Mouse (Mus musculus) adrenal gland, adult 2 months (tissue): Measurements from ENCODE around the gene Smim5. TPM values are rescaled to one million over a fixed set of nuclear protein-coding genes. Genes with fewer than 3 reads are reported as not detected.

Experiments
- DNase-seq: peaks from one replicate; pipeline ENCODE4 v3.0.0; 2021
- polyA plus RNA-seq: library from polyadenylated mRNA; depleted of rRNA; stranded (reverse); fragments of >200 nt; gene quantifications from 2 replicates; pipeline ENCODE4 v1.2.3, GENCODE M21; 2012; rRNA removed
- total RNA-seq, 2 experiments: library from RNA; stranded (reverse); gene quantifications; 2 replicates each; pipeline ENCODE4 v1.2.3; 2021

Smim5 gene
- total and polyA plus RNA-seq, 3 experiments, result 0.58 to 1.3 (median 0.99) TPM

DNA sequence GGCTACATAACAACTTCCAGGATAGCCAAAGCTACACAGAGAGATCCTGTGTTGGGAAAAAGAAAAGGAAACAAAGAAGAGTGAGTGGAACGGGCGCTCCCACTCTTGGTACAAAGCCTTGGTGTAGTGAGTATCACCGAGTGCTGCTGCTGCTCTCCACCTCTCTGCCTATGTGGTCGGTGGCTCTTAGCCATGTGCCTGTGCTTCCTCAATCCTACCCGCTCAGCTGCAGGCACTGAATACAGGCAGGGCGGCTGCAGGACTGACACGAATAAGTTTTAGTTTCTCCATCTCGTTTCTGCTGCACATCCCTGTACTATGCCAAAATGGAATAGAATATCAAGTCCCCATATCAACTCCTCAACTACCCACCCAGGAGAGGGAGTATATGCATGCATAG lies 29.3 kb downstream of the Smim5 start:
- DNase-seq, result no peak

DNA sequence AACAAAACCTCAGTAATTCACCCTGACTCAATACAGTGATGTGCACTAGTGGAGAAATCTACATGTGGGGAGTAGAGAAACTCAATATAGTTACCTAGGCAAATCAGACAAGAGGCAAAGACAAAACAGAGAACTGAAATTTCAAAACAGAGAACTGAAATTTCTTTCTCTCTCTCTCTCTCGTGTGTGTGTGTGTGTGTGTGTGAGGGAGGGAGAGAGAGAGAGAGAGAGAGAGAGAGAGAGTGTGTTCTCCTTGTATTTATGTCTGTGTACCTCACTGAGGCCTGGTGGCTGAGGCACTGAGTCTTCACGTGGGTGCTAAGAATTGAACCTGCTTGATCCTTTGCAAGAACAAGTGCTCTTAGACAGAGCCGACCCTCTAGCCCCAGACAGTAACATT lies 30.1 kb downstream of the Smim5 start:
- DNase-seq, result no peak

DNA sequence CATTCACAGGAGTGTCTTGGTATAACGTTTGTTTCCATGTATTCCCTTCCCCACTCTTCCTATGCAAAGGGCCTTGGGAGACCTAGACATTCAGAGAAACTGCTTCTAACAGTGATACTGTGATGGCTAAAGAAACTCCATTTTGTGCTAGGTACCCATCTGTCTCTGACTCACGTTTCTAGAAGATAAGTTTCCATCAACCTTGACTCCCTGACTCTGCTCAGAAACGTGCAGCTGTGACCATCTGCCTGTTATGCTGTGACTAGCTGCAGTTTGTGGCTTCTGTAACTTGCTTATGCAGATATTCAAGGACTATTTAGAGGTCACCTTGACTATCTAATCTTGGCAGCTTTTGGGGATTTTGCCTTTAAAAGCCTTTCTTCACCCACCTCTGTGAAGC lies 31.5 kb downstream of the Smim5 start:
- DNase-seq, result no peak

DNA sequence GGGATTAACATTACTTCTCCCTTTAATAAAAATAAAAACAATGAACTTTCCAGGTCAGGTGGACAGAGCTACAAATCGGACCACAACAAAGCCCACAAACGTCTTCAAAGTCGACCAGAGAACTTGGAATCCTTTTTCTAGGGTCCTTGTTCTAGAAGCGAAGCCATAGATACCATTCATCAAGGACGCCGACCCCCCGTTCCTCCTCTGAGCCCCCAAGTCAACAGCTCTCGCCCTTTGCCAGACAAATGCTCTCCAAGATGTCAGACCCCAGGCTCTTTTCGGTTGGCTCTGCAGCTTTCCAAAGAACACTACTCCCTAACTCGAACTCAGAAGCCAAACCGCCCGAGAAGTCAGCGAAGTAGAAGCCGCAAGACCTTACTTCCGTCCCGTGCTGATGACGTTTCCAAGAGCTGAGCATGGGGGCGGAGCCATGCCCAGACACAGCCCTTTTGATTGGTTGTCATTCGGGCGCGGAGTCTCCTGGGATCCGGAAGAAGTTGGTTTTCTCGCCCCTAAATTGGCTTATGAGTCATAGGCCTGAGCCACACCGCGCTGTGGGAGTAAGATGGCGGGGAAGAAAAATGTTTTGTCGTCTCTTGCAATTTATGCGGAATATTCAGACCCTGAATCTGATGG lies 33.5 kb downstream of the Smim5 start, which contains the start of the genes Sap30bp and Recql5:
TSS of gene Sap30bp (plus strand) at position 175 of the 639 bp plus-strand sequence.
TSS of gene Recql5 (minus strand) at position 370 of the 639 bp plus-strand sequence.
- DNase-seq, result peak; percentile 97

DNA sequence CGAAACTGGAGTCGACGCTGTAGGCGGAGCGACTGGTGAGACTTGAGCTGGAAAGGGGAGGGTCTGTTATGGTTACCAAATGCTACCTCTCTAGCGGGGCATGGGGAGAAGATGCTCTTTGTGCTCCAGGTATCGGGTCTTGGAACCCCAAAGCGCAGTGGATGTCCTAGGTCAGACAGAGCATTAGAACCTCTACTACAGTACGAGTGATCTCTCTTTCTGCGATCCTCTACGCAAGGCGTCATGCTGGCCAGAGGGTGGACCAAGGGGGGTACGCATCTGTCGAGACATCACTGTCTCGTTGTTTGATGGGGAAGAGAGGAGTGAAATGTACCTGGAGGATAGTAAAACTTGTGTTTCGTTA lies 34.0 kb downstream of the Smim5 start:
- no peak for DNase-seq

DNA sequence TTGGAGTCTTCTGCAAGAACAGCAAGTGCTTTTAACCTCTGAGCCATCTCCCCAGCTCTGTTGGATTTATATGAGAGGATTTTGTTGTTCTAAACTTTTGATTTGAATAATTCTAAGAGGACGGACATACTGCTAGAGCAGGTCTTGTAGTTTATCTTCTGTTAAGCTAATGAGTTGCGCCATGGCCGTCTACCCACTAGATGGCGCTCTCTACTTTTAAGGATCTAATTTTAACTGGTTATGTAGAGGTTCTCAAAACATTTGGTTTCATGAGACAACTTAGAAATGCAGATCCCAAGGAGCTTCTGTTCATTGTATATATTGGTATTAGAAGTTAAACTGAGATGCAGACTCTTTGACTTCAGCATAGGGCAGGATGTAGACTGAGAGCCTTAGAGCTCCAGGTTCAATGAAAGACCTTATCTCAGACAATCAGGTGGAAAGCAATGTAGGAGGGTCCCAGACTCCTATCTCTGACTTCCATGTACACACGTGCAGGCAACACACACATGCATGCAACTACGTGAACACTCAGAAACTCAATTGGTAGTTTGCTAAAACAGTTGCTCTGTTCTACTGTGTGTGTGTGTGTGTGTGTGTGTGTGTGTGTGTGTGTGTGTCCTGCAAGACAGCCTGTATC lies 40.0 kb downstream of the Smim5 start:
- peak; percentile 41 for DNase-seq

DNA sequence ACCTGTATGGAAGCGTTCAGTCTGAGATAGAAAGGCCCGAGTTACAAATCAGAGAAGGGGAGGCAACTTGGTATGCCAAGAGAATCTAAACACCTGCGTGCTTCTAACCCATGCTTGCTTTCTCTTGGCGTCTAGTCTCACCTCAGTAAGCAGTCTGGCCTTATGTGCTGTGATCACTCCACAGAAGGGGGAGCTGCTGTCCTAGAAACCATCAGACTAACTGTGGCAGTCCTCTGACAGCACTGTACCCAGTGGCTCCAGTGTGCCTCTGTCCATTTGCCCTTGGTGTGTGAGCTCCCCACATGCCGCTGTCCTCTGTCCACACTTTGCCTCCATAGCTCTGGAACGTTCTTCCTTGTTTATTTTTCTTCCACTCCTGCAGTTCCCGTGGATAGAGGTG lies 42.2 kb downstream of the Smim5 start:
- DNase-seq, result no peak

DNA sequence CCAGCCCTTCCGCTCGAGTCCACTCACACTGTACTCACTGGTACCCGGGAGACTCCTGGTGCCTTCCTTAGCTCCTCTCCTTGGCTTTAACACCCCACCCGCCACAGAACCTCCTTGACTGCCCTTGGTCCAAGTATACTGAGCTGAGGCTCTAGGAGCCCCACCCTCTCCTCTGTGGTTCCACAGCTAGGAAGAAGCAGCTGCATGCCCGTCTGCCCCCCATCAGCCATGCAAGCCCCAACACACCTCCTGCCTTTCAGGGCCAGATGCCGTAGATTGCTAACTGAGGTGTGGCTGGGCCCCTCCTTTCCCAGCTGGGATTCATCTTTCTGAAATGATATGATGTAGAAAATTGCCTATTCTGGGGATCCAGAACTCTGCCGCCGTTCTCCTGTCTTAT lies 45.5 kb downstream of the Smim5 start:
- no peak for DNase-seq

DNA sequence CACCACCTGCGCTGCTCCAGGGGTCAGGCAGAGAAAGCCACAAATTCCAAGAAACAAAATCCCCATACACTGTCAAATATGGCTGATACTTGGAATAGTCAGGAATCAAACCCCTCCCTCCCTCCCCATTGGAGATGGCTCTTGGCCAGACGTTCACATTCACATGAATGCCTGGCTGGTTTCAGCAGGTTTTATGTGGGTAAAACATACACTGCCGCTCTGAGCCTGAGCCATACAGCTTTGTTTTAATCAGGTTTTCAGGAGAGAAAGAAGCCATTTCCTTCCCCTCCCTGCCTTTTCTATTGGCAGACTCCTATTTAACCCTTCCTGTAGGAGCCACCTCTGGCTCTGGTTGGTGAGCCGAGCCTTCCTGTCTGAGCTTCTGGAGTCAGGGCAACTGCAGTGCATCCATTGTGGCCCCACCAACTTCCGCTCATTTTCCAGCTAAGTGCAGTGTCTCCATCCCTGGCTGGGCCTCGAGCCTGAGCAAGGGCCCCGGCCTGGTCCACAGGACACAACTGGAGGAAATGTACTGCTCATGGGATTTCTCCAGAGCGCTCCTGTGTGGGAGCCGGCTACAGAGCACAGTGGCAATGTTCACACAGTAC lies 46.6 kb downstream of the Smim5 start:
- DNase-seq, result no peak

DNA sequence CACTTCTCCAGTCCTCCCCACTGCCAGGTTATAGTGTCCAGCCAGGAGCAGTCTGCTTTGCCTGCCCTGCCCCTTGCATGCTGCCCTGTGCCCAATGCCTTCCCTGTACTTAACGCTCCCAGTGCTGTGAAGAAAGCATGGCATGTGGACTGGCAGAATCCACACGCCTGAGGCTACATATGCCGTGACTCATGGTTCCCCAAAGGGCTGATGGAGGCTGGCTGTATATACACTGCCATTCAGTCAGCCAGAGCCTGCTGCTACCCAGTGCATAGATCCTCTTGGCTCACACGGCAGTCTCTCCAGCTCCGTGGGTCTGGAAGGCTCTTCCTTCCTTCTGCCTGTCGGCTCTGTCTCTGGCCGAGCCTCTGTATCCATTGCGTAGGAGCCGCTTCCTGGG lies 48.5 kb downstream of the Smim5 start:
- DNase-seq, result no peak

DNA sequence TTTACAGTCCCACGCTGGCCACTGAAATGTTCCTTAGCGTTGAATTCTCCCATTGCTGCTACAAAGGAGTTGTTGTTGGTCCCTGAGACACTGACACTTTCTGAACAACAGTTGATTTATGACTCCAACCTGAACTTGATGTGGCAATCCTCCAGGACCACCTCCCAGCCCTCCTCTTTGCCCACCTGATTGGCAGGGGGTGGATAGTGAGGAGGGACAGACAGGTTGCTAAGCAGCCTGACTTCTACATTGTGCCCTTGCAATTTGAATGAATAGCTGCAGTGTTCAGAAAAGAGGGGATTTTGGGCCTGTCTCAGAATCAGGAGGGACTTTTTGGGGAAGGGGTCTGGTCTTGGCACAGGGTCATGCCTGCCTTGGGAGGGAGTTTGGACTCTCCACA lies 51.0 kb downstream of the Smim5 start:
- DNase-seq, result no peak

DNA sequence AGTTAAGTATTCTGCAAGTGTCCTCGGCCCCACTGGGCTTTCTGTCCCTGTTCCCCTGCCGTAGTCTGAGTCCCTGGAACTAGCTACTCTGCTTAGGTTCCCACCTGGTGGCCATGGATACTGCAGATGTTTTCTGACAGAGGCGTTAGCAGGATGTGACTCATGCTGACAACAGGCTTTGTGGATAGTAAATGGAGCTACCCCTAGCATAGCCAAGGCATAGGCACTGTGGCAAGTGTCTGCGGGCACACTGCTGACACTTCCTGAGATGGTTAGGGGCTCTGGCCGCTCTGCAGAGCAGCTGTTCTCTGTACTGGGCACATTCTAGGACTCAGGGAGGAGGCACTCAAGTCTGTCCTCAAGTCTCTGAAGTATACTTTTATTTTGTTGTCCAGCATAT lies 54.9 kb downstream of the Smim5 start:
- DNase-seq, result no peak

DNA sequence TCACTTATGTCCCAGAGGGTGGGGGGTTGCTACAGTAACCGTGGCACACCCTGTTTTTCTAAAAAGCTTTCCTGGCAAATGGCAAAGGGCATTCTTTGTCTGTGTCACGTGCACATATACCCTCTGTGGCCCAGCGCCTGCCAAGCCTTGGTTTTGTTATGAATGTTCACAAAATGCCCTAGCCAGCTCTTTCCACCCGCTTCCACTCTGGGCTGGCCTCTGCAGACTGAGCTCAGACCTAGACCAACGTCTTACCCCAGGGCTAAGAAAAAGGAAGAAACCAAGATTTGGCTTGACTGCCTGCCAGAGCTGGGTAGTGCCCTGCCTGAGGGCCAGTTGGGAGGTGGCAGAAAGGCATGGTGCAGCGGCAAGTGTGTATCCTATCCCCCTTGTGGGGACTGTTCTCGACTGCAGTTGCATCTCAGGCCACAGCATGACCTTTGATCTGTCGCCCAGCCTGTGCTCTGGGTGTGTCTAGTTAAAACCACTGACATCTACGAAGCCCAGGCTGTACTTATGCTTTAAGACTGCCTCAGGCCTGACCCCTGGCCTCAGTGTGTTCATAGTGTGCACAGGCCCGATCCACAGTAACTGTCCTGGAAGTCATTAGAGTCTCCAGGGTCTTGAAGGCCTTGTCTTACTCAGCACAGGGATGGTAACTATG lies 55.6 kb downstream of the Smim5 start:
- peak; percentile 28 for DNase-seq

Other genes starting within 250 kb of the Smim5 start
- 100 to 1,000 TPM; 136 to 162 TPM for gene Grb2, start 191.4 kb upstream of the Smim5 start, total RNA-seq
- 41.2 and 50.8 TPM in 2 replicates for gene Grb2, start 191.4 kb upstream of the Smim5 start, polyA plus RNA-seq
- gene Tmem94, start 134.5 kb upstream of the Smim5 start, total RNA-seq, result 10 to 100 TPM; 70.6 to 85.9 TPM
- gene Tmem94, start 134.5 kb upstream of the Smim5 start, polyA plus RNA-seq, result 158 and 165 TPM in 2 replicates
- gene Caskin2, start 86.3 kb upstream of the Smim5 start, total RNA-seq, result 10 to 100 TPM; 53.7 to 64.2 TPM
- gene Caskin2, start 86.3 kb upstream of the Smim5 start, polyA plus RNA-seq, result 110 and 114 TPM in 2 replicates
- 10 to 100 TPM; 15.8 to 20.7 TPM for gene Tsen54, start 85.2 kb upstream of the Smim5 start, total RNA-seq
- 43.9 and 61.6 TPM in 2 replicates for gene Tsen54, start 85.2 kb upstream of the Smim5 start, polyA plus RNA-seq
- gene Llgl2, start 75.9 kb upstream of the Smim5 start, total RNA-seq, result 10 to 100 TPM in 1 of 2 experiments, 1 to 10 TPM in 1; 7.6 to 13.1 TPM
- 24.4 and 29.5 TPM in 2 replicates for gene Llgl2, start 75.9 kb upstream of the Smim5 start, polyA plus RNA-seq
- under 1 TPM in 1 of 2 experiments, not detected in 1; 0.35 TPM for gene Myo15b, start 41.6 kb upstream of the Smim5 start, total RNA-seq
- gene Myo15b, start 41.6 kb upstream of the Smim5 start, polyA plus RNA-seq, result 0.13 and 0.47 TPM in 2 replicates
- not detected for gene Smim6, start 12.1 kb downstream of the Smim5 start, total RNA-seq
- not detected in 2 replicates for gene Smim6, start 12.1 kb downstream of the Smim5 start, polyA plus RNA-seq
- 10 to 100 TPM; 31.8 to 44.5 TPM for gene Sap30bp, start 33.3 kb downstream of the Smim5 start, total RNA-seq
- 31.4 and 33.8 TPM in 2 replicates for gene Sap30bp, start 33.3 kb downstream of the Smim5 start, polyA plus RNA-seq
- 10 to 100 TPM; 20.8 to 28.3 TPM for gene Recql5, start 33.5 kb downstream of the Smim5 start, total RNA-seq
- gene Recql5, start 33.5 kb downstream of the Smim5 start, polyA plus RNA-seq, result 22.4 and 25.4 TPM in 2 replicates
- gene Itgb4, start 74.7 kb downstream of the Smim5 start, total RNA-seq, result 1 to 10 TPM; 2.1 to 4.3 TPM
- gene Itgb4, start 74.7 kb downstream of the Smim5 start, polyA plus RNA-seq, result 3.9 and 4.8 TPM in 2 replicates
- 10 to 100 TPM; 30.6 to 45.6 TPM for gene Galk1, start 112.8 kb downstream of the Smim5 start, total RNA-seq
- 68.6 and 71.3 TPM in 2 replicates for gene Galk1, start 112.8 kb downstream of the Smim5 start, polyA plus RNA-seq
- 100 to 1,000 TPM; 270 to 363 TPM for gene H3f3b, start 128.0 kb downstream of the Smim5 start, total RNA-seq
- 76.2 and 92.7 TPM in 2 replicates for gene H3f3b, start 128.0 kb downstream of the Smim5 start, polyA plus RNA-seq
- gene Unk, start 130.4 kb downstream of the Smim5 start, total RNA-seq, result 10 to 100 TPM; 20.2 to 21.2 TPM
- gene Unk, start 130.4 kb downstream of the Smim5 start, polyA plus RNA-seq, result 46.0 and 58.5 TPM in 2 replicates
- gene Unc13d, start 178.0 kb downstream of the Smim5 start, total RNA-seq, result 1 to 10 TPM in 1 of 2 experiments, under 1 TPM in 1; 0.83 to 1.0 TPM
- gene Unc13d, start 178.0 kb downstream of the Smim5 start, polyA plus RNA-seq, result 2.3 and 3.4 TPM in 2 replicates
- 100 to 1,000 TPM; 165 to 185 TPM for gene Wbp2, start 187.0 kb downstream of the Smim5 start, total RNA-seq
- gene Wbp2, start 187.0 kb downstream of the Smim5 start, polyA plus RNA-seq, result 517 and 528 TPM in 2 replicates
- gene Trim47, start 227.2 kb downstream of the Smim5 start, total RNA-seq, result 10 to 100 TPM; 10.3 to 17.9 TPM
- gene Trim47, start 227.2 kb downstream of the Smim5 start, polyA plus RNA-seq, result 49.1 and 68.9 TPM in 2 replicates
- 10 to 100 TPM in 1 of 2 experiments, 1 to 10 TPM in 1; 9.5 to 11.8 TPM for gene Trim65, start 231.2 kb downstream of the Smim5 start, total RNA-seq
- 15.9 and 16.0 TPM in 2 replicates for gene Trim65, start 231.2 kb downstream of the Smim5 start, polyA plus RNA-seq
- 100 to 1,000 TPM; 102 to 108 TPM for gene Mrpl38, start 238.9 kb downstream of the Smim5 start, total RNA-seq
- 134 and 167 TPM in 2 replicates for gene Mrpl38, start 238.9 kb downstream of the Smim5 start, polyA plus RNA-seq